Mouse (Mus musculus): ENCODE results near the gene Bach1. TPM values are rescaled to one million over a fixed set of nuclear protein-coding genes. Genes with fewer than 3 reads are reported as not detected.

Gene Bach1
- polyA plus RNA-seq, 1 experiment from 2014 or later = 20.3 TPM

DNA sequence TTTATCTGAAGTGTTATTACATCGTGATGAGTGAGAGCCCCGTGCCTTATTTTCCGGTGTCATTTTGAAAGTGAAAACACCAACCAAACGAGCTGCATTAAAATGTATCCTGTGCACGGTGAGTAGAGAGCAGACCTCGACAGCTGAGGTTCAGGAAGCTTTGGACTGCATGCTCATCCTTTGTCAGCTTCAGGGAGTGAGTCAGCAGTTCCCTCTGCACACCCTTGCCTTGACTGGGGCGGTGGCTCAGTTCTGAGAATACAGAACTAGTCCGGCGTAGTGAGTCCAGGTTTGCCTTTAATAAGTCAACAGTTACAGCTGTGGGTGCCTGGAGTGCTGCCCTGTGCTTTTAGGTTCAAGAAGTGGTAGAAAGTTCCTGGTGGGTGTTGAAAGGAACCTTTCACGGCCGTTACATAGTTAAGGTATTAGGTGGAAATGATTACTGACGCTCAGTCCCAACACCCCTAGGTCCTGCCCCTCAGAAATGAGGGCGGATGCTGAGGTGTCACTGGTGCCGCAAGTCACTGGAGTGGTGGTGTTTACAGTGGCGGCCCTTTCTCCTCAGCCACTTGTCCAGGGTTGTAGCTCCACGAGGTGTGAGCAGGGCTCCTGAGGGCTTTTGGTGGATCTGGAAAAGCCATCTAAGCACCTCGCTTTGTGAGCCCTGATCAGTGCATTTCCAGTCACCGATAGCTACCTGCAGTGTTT, 14.4 kb downstream of the Bach1 start:
- H3K4me3 ChIP-seq (replicated peaks; ENCODE audit: low read depth, low read length) = no peak overlapping the region
- no peak overlapping the region for H3K9ac ChIP-seq (replicated peaks; ENCODE audit: low read length)
- DNase-seq (no peak), ATAC-seq (ENCODE audit: low FRiP score, low TSS enrichment) (no peak)
- no peaks in the 10 kb centered on the region for H3K27me3 ChIP-seq (ENCODE audit: control insufficient read depth, insufficient read depth, low read length)
- no peak overlapping the region for H3K27ac ChIP-seq (replicated peaks; ENCODE audit: low read depth, low read length)
- no peaks in the 10 kb centered on the region for H3K9me3 ChIP-seq (ENCODE audit: control insufficient read depth, low read length)
- peaks cover 13% of the 10 kb centered on the region for H3K36me3 ChIP-seq (ENCODE audit: control insufficient read depth, insufficient read depth, low read length)
- WGBS = 90% methylated on average over 18 of the region's 18 CpGs
- H3K4me1 ChIP-seq (ENCODE audit: control insufficient read depth, insufficient read depth, low read length) = peaks cover 8% of the 10 kb centered on the region
- no peak overlapping the region for H3K4me2 ChIP-seq (ENCODE audit: low read length)

DNA sequence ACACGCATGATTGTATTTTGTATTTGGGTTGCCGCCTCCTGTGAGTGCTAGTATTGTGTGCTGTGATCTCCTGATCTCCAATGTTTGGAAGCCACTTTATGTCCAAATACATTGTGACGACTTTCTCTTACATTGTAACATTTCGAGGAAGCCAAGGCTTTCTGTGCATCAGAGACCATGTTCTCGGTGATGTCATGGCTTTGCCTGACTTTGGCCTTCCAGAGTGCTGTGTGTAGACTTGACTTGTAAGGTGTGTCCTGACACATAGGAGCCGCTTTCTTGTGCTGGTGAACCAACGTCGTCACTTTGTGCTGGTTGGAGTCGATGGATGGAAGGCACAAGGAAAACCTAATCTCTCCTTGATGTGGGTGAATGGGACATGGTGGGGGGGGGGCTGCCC, 15.8 kb downstream of the Bach1 start:
- Histone ChIP-seq H3K4me3 (replicated peaks; ENCODE audit: low read depth, low read length) (no peak overlapping the region), H3K4me1 (ENCODE audit: control insufficient read depth, insufficient read depth, low read length) (no peaks in the 10 kb centered on the region), H3K9me3 (ENCODE audit: control insufficient read depth, low read length) (no peaks in the 10 kb centered on the region), H3K9ac (replicated peaks; ENCODE audit: low read length) (no peak overlapping the region), H3K27ac (replicated peaks; ENCODE audit: low read depth, low read length) (no peak overlapping the region), H3K36me3 (ENCODE audit: control insufficient read depth, insufficient read depth, low read length) (peaks cover 20% of the 10 kb centered on the region), H3K27me3 (ENCODE audit: control insufficient read depth, insufficient read depth, low read length) (no peaks in the 10 kb centered on the region), H3K4me2 (ENCODE audit: low read length) (no peak overlapping the region)
- 91% methylated on average over 9 of the region's 9 CpGs for WGBS
- DNase-seq (no peak), ATAC-seq (ENCODE audit: low FRiP score, low TSS enrichment) (no peak)

- ATAC-seq (ENCODE audit: low FRiP score, low TSS enrichment) (no peak), DNase-seq (no peak)
- no peak overlapping the region for H3K4me3 ChIP-seq (replicated peaks; ENCODE audit: low read depth, low read length)
- WGBS = 91% methylated on average over 16 of the region's 16 CpGs
- no peaks in the 10 kb centered on the region for H3K27me3 ChIP-seq (ENCODE audit: control insufficient read depth, insufficient read depth, low read length)
- H3K9ac ChIP-seq (replicated peaks; ENCODE audit: low read length) = no peak overlapping the region
- no peak overlapping the region for H3K27ac ChIP-seq (replicated peaks; ENCODE audit: low read depth, low read length)
- no peaks in the 10 kb centered on the region for H3K9me3 ChIP-seq (ENCODE audit: control insufficient read depth, low read length)
- H3K4me2 ChIP-seq (ENCODE audit: low read length) = no peak overlapping the region
- peaks cover 26% of the 10 kb centered on the region for H3K36me3 ChIP-seq (ENCODE audit: control insufficient read depth, insufficient read depth, low read length)
- H3K4me1 ChIP-seq (ENCODE audit: control insufficient read depth, insufficient read depth, low read length) = no peaks in the 10 kb centered on the region
These were observed 16.5 kb downstream of the Bach1 start for GRCm38 (mm10) chr16:87715221-87715620.

DNA sequence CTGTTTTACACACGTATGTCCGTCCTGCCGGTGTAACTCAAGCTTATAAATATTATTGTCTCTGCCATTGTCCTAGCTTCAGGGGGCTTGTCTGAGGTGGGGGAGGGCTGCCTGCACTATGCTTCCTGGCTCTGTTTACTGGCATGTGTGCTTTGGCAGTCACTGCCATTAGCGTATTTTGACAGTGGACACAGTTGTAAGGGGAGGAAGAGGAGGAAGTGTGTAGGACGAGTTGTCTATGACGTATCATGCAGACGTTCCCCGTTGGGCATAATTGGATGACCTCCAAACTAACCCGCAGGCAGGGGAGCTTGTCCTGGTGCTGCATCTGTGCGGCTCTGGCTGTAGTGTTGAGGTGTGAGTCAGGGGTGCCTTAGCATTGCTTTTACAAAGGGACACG, 17.5 kb downstream of the Bach1 start:
- no peaks in the 10 kb centered on the region for H3K4me1 ChIP-seq (ENCODE audit: control insufficient read depth, insufficient read depth, low read length)
- H3K27ac ChIP-seq (replicated peaks; ENCODE audit: low read depth, low read length) = no peak overlapping the region
- H3K9ac ChIP-seq (replicated peaks; ENCODE audit: low read length) = no peak overlapping the region
- DNase-seq (no peak), ATAC-seq (ENCODE audit: low FRiP score, low TSS enrichment) (no peak)
- H3K4me3 ChIP-seq (replicated peaks; ENCODE audit: low read depth, low read length) = no peak overlapping the region
- H3K36me3 ChIP-seq (ENCODE audit: control insufficient read depth, insufficient read depth, low read length) = peaks cover 33% of the 10 kb centered on the region
- 86% methylated on average over 11 of the region's 11 CpGs for WGBS
- H3K4me2 ChIP-seq (ENCODE audit: low read length) = no peak overlapping the region
- H3K9me3 ChIP-seq (ENCODE audit: control insufficient read depth, low read length) = no peaks in the 10 kb centered on the region
- H3K27me3 ChIP-seq (ENCODE audit: control insufficient read depth, insufficient read depth, low read length) = no peaks in the 10 kb centered on the region

DNA sequence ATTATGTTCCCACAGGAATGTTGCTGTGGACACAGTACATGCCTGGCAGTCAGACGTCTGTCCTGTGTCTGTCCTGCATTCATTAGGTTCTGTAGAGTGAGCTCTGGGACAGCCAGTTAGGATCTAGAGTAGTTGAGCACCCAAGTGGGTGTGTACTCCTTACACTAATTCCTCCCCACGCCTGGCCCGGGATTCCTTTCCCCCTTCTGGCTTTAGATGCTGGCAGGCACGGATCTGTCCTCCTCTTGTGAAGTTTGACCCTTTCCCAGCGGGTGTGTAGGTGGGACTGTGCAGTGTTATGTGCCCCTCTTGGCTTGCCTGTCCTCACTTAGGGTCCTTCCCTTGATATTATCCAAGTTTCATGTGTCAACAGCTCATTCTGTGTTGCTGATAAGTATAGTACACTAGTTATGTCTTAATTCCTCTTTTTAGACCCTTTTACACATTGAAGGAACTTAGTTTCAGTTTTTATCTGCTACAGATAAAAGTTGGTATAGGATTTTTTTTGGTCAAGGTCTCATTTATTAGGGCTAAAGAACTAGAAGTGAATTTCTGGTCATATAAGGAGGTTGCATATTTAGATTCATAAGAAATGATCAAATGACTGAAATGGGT, 18.4 kb downstream of the Bach1 start:
- Histone ChIP-seq H3K9me3 (ENCODE audit: control insufficient read depth, low read length) (no peaks in the 10 kb centered on the region), H3K9ac (replicated peaks; ENCODE audit: low read length) (no peak overlapping the region), H3K27me3 (ENCODE audit: control insufficient read depth, insufficient read depth, low read length) (no peaks in the 10 kb centered on the region), H3K36me3 (ENCODE audit: control insufficient read depth, insufficient read depth, low read length) (peaks cover 33% of the 10 kb centered on the region), H3K4me3 (replicated peaks; ENCODE audit: low read depth, low read length) (no peak overlapping the region), H3K4me1 (ENCODE audit: control insufficient read depth, insufficient read depth, low read length) (no peaks in the 10 kb centered on the region), H3K27ac (replicated peaks; ENCODE audit: low read depth, low read length) (no peak overlapping the region), H3K4me2 (ENCODE audit: low read length) (no peak overlapping the region)
- WGBS = 68% methylated on average over 5 of the region's 5 CpGs
- DNase-seq = no peak
- ATAC-seq (ENCODE audit: low FRiP score, low TSS enrichment) = no peak

DNA sequence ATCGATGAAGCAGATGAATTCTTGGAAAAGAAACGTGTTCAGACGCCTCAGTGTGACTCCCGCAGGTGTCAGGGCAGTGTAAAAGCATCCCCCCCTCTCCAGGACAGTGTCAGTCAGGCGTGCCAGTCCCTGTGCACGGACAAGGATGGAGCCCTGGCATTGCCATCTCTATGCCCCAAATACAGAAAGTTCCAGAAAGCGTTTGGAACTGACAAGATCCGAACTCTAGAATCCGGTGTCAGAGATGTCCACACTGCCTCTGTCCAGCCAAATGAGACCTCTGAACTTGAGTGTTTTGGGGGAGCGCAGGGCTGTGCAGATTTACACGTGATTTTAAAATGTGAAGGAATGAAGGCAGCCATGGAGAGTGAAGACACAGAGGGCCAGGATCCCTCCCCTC, 20.3 kb downstream of the Bach1 start:
- Histone ChIP-seq H3K27me3 (ENCODE audit: control insufficient read depth, insufficient read depth, low read length) (no peaks in the 10 kb centered on the region), H3K36me3 (ENCODE audit: control insufficient read depth, insufficient read depth, low read length) (peaks cover 49% of the 10 kb centered on the region), H3K4me1 (ENCODE audit: control insufficient read depth, insufficient read depth, low read length) (no peaks in the 10 kb centered on the region), H3K4me2 (ENCODE audit: low read length) (no peak overlapping the region), H3K9me3 (ENCODE audit: control insufficient read depth, low read length) (no peaks in the 10 kb centered on the region), H3K9ac (replicated peaks; ENCODE audit: low read length) (no peak overlapping the region), H3K27ac (replicated peaks; ENCODE audit: low read depth, low read length) (no peak overlapping the region), H3K4me3 (replicated peaks; ENCODE audit: low read depth, low read length) (no peak overlapping the region)
- no peak for ATAC-seq (ENCODE audit: low FRiP score, low TSS enrichment)
- 92% methylated on average over 11 of the region's 11 CpGs for WGBS
- DNase-seq = no peak

- ATAC-seq (ENCODE audit: low FRiP score, low TSS enrichment) = no peak
- Histone ChIP-seq H3K27me3 (ENCODE audit: control insufficient read depth, insufficient read depth, low read length) (no peaks in the 10 kb centered on the region), H3K36me3 (ENCODE audit: control insufficient read depth, insufficient read depth, low read length) (peaks cover 56% of the 10 kb centered on the region), H3K27ac (replicated peaks; ENCODE audit: low read depth, low read length) (no peak overlapping the region), H3K9me3 (ENCODE audit: control insufficient read depth, low read length) (no peaks in the 10 kb centered on the region), H3K4me3 (replicated peaks; ENCODE audit: low read depth, low read length) (no peak overlapping the region), H3K4me1 (ENCODE audit: control insufficient read depth, insufficient read depth, low read length) (no peaks in the 10 kb centered on the region), H3K4me2 (ENCODE audit: low read length) (no peak overlapping the region), H3K9ac (replicated peaks; ENCODE audit: low read length) (no peak overlapping the region)
- 91% methylated on average over 23 of the region's 23 CpGs for WGBS
- DNase-seq = no peak
These were observed 21.0 kb downstream of the Bach1 start for GRCm38 (mm10) chr16:87719688-87720283.

DNA sequence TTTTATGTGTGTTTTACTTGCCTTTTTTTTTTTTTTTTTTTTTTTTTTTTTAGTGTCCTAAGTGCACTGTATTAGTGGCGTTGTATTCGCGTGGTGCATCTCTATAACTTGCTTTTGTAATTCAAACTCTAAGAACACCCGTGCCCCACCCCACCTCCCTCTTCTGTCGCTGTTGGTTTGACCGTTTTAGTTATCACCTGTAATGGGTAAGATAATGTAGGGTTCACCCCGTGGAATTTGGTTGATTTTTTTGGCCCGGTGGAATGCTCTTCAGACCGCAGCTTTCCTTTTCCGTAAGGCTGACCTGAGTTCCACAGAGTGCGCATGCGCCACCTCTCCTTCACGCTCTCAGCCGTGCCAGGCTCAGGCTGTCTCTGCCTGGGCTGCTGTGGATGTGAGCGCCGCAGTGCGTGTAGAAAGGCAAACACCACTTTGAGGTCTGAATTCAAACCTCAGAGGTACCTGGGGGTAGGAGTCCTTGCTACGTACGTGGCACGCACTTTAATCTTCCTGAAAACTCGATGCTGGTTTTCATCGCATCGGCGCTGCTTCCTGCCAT, 22.2 kb downstream of the Bach1 start:
- 96% methylated on average over 24 of the region's 24 CpGs for WGBS
- H3K9me3 ChIP-seq (ENCODE audit: control insufficient read depth, low read length) = no peaks in the 10 kb centered on the region
- DNase-seq = no peak

More for the DNA sequence above, 22.2 kb downstream of the Bach1 start:
- Histone ChIP-seq H3K9ac (replicated peaks; ENCODE audit: low read length) (no peak overlapping the region), H3K27ac (replicated peaks; ENCODE audit: low read depth, low read length) (no peak overlapping the region), H3K36me3 (ENCODE audit: control insufficient read depth, insufficient read depth, low read length) (peaks cover 60% of the 10 kb centered on the region), H3K27me3 (ENCODE audit: control insufficient read depth, insufficient read depth, low read length) (no peaks in the 10 kb centered on the region), H3K4me1 (ENCODE audit: control insufficient read depth, insufficient read depth, low read length) (no peaks in the 10 kb centered on the region), H3K4me3 (replicated peaks; ENCODE audit: low read depth, low read length) (no peak overlapping the region), H3K4me2 (ENCODE audit: low read length) (no peak overlapping the region)
- ATAC-seq (ENCODE audit: low FRiP score, low TSS enrichment) = no peak

Measured in midbrain, embryonic 14.5 days (tissue).